Mouse (Mus musculus) midbrain, postnatal 0 days (tissue): ENCODE data around the gene Rai1. TPM values are rescaled to one million over a fixed set of nuclear protein-coding genes. Genes with fewer than 3 reads are reported as not detected.

Source experiments
- ATAC-seq: fragments of 200-750 bp; cut with Nextera tagmentation; 2 replicates; pipeline ENCODE4 v1.8.0; 2017; ENCODE audit warnings: moderate number of reproducible peaks, mild to moderate bottlenecking, moderate TSS enrichment, moderate library complexity; ENCODE audit not compliant: low FRiP score
- DNase-seq: peaks from one replicate; pipeline ENCODE4 v3.0.0-alpha.2; 2015; ENCODE audit warnings: low spot score
- H3K27ac ChIP-seq: fragments of 300-500 bp; sonication (generic); 2 replicates; pipeline ENCODE4 v1.5.1; 2014; ENCODE audit warnings: low read depth, mild to moderate bottlenecking, low read length, mixed read lengths
- H3K27me3 ChIP-seq: fragments of 300-500 bp; sonication (generic); 2 replicates; pipeline ENCODE4 v1.6.1; 2014; ENCODE audit warnings: low read length, control low read depth, mixed read lengths; ENCODE audit not compliant: insufficient read depth
- H3K36me3 ChIP-seq: fragments of 300-500 bp; sonication (generic); 2 replicates; pipeline ENCODE4 v1.6.1; 2014; ENCODE audit warnings: low read length, control low read depth, mixed read lengths; ENCODE audit not compliant: insufficient read depth
- H3K4me1 ChIP-seq: fragments of 300-500 bp; sonication (generic); 2 replicates; pipeline ENCODE4 v1.6.1; 2014; ENCODE audit warnings: mild to moderate bottlenecking, control low read depth, antibody characterized with exemption, low read length, mixed read lengths; ENCODE audit not compliant: insufficient read depth
- H3K4me2 ChIP-seq: fragments of 300-500 bp; sonication (generic); 2 replicates; pipeline ENCODE4 v1.6.1; 2014; ENCODE audit warnings: low read depth, mild to moderate bottlenecking, low read length, mixed read lengths; ENCODE audit not compliant: poor library complexity, severe bottlenecking
- H3K4me3 ChIP-seq: fragments of 300-500 bp; sonication (generic); 2 replicates; pipeline ENCODE4 v1.5.1; 2014; ENCODE audit warnings: low read depth, mild to moderate bottlenecking, low read length, moderate library complexity
- H3K9ac ChIP-seq: fragments of 300-500 bp; sonication (generic); replicated peaks from 2 replicates; pipeline ENCODE4 v1.6.1; 2014; ENCODE audit warnings: mild to moderate bottlenecking, low read length, moderate library complexity, mixed read lengths; ENCODE audit not compliant: poor library complexity, severe bottlenecking
- H3K9me3 ChIP-seq: fragments of 300-500 bp; sonication (generic); 2 replicates; pipeline ENCODE4 v1.6.1; 2016; ENCODE audit warnings: low read length, control low read depth
- CTCF ChIP-seq: IDR thresholded peaks from 2 replicates; pipeline ENCODE4 v1.5.1; 2016; ENCODE audit warnings: antibody characterized with exemption, mild to moderate bottlenecking
- WGBS: fragments of 180-500 bp; shearing (Covaris S2); extraction: QIAGEN DNeasy Blood & Tissue Kit; methylation state at CpG from one replicate; pipeline ENCODE4 v1.1.7; 2014; 5-methylcytosine and 5-hydroxymethylcytosine counted together
- polyA plus RNA-seq: library from polyadenylated mRNA; unstranded; fragments of >200 nt; fragmentation: Nextera tagmentation; extraction: Ambion mirVana; gene quantifications from 2 replicates; pipeline ENCODE4 v1.2.1, GENCODE M21; 2015
- total RNA-seq: library from RNA; depleted of rRNA; stranded (reverse); fragments of >200 nt; gene quantifications from 2 replicates; pipeline ENCODE4 v1.2.3, GENCODE M21; 2014

The Rai1 gene
- total and polyA plus RNA-seq, 2 experiments from 2014 or later: 22.0 to 66.8 TPM

- ATAC-seq (no peak), DNase-seq (no peak)
- Histone ChIP-seq H3K4me2 (no peak overlapping the region), H3K4me3 (no peak overlapping the region), H3K27ac (no peak overlapping the region), H3K36me3 (no peaks in the 10 kb centered on the region), H3K9me3 (no peaks in the 10 kb centered on the region), H3K27me3 (no peaks in the 10 kb centered on the region), H3K4me1 (peaks cover 42% of the 10 kb centered on the region), H3K9ac (no peak overlapping the region)
- no peak for TF ChIP-seq CTCF
- WGBS: 100% methylated on average over 2 of the region's 2 CpGs
Observed at GRCm38 (mm10) chr11:60111576-60111975, 6.8 kb downstream of the Rai1 start.

- H3K27me3 ChIP-seq: no peaks in the 10 kb centered on the region
- no peak overlapping the region for H3K4me3 ChIP-seq
- no peak for TF ChIP-seq CTCF
- ATAC-seq (no peak), DNase-seq (no peak)
- H3K36me3 ChIP-seq: no peaks in the 10 kb centered on the region
- H3K4me1 ChIP-seq: peaks cover 26% of the 10 kb centered on the region
- WGBS: 6% methylated on average over 4 of the region's 4 CpGs
- peak overlapping the region; percentile 54 for H3K9ac ChIP-seq
- peak overlapping the region; percentile 81; the same call in 1 of the 2 replicates for H3K4me2 ChIP-seq
- H3K27ac ChIP-seq: peak overlapping the region; percentile 84
- H3K9me3 ChIP-seq: no peaks in the 10 kb centered on the region
Observed at GRCm38 (mm10) chr11:60113624-60114023, 8.8 kb downstream of the Rai1 start.

- 2% methylated on average over 19 of the region's 21 CpGs for WGBS
- Histone ChIP-seq H3K4me1 (peaks cover 18% of the 10 kb centered on the region), H3K9me3 (no peaks in the 10 kb centered on the region), H3K4me2 (peak overlapping the region; percentile 81), H3K36me3 (no peaks in the 10 kb centered on the region), H3K27me3 (no peaks in the 10 kb centered on the region), H3K27ac (peak overlapping the region; percentile 84), H3K9ac (peak overlapping the region; percentile 61), H3K4me3 (peak overlapping the region; percentile 49)
- peak; percentile 61 for ATAC-seq
- peak; percentile 33; the same call in 1 of the 2 replicates for TF ChIP-seq CTCF
- DNase-seq: peak; percentile 62
Observed at GRCm38 (mm10) chr11:60114296-60115023, 9.6 kb downstream of the Rai1 start.

- Histone ChIP-seq H3K27ac (peak overlapping the region; percentile 84), H3K27me3 (no peaks in the 10 kb centered on the region), H3K4me1 (peaks cover 17% of the 10 kb centered on the region), H3K36me3 (no peaks in the 10 kb centered on the region), H3K4me2 (peak overlapping the region; percentile 81), H3K9me3 (no peaks in the 10 kb centered on the region), H3K9ac (peak overlapping the region; percentile 61), H3K4me3 (peak overlapping the region; percentile 49)
- ATAC-seq: peak; percentile 92
- peak; percentile 90 for DNase-seq
- TF ChIP-seq CTCF: no peak
- WGBS: 1% methylated on average over 39 of the region's 43 CpGs
Observed at GRCm38 (mm10) chr11:60115024-60115538, 10.3 kb downstream of the Rai1 start.

GRCm38 (mm10) chr11:60115638-60116276 is 10.9 kb downstream of the Rai1 start:
- ATAC-seq (no peak), DNase-seq (no peak)
- Histone ChIP-seq H3K9me3 (no peaks in the 10 kb centered on the region), H3K27me3 (no peaks in the 10 kb centered on the region), H3K4me1 (peaks cover 17% of the 10 kb centered on the region), H3K36me3 (no peaks in the 10 kb centered on the region), H3K4me3 (peak overlapping the region; percentile 49), H3K9ac (peak overlapping the region; percentile 61), H3K4me2 (peak overlapping the region; percentile 81), H3K27ac (peak overlapping the region; percentile 84)
- TF ChIP-seq CTCF: peak; percentile 40
- WGBS: 32% methylated on average over 6 of the region's 6 CpGs
